Mouse (Mus musculus): ENCODE results near the gene Ttc39b. TPM values are rescaled to one million over a fixed set of nuclear protein-coding genes. Genes with fewer than 3 reads are reported as not detected.

The Ttc39b gene
- polyA plus RNA-seq, 2 experiments = 0.60 to 2.1 TPM

GRCm38 (mm10) chr4:83233181-83234123, 90.6 kb downstream of the Ttc39b start:
- Histone ChIP-seq H3K9me3 (ENCODE audit: control insufficient read depth, low read length) (no peaks in the 10 kb centered on the region), H3K4me1 (replicated peaks; ENCODE audit: control insufficient read depth in 2 of 2, insufficient read depth in 2 of 2, low read length in 1 of 2) (no peaks in the 10 kb centered on the region), H3K27me3 (ENCODE audit: control insufficient read depth, insufficient read depth, low read length) (no peaks in the 10 kb centered on the region), H3K4me3 (ENCODE audit: insufficient read depth in 1 of 2, low read depth in 2 of 2, low read length in 2 of 2) (no peak overlapping the region), H3K36me3 (replicated peaks; ENCODE audit: control insufficient read depth, insufficient read depth, low read depth) (no peaks in the 10 kb centered on the region), H3K4me2 (ENCODE audit: low read depth) (no peak overlapping the region), H3K27ac (no peak overlapping the region), H3K9ac (replicated peaks) (no peak overlapping the region)
- DNase-seq (ENCODE audit: low read depth in 3 of 3, low spot score in 3 of 3) (no peak), ATAC-seq (ENCODE audit: insufficient read depth) (no peak)
- no peak for TF ChIP-seq CTCF (IDR thresholded peaks at IDR 0.05; ENCODE audit: low read depth)
- no peak for TF ChIP-seq EP300 (IDR thresholded peaks at IDR 0.05; ENCODE audit: low read depth)
- WGBS (ENCODE audit: insufficient replicate concordance) = 68% methylated on average over 22 of the region's 22 CpGs

- DNase-seq (ENCODE audit: low read depth in 3 of 3, low spot score in 3 of 3) = no peak
These were observed 91.7 kb downstream of the Ttc39b start for GRCm38 (mm10) chr4:83232315-83232880.

GRCm38 (mm10) chr4:83228664-83229283, 95.3 kb downstream of the Ttc39b start:
- no peak overlapping the region for H3K4me3 ChIP-seq (ENCODE audit: insufficient read depth in 1 of 2, low read depth in 2 of 2, low read length in 2 of 2)
- no peaks in the 10 kb centered on the region for H3K27me3 ChIP-seq (ENCODE audit: control insufficient read depth, insufficient read depth, low read length)
- H3K27ac ChIP-seq = no peak overlapping the region
- H3K4me1 ChIP-seq (replicated peaks; ENCODE audit: control insufficient read depth in 2 of 2, insufficient read depth in 2 of 2, low read length in 1 of 2) = no peaks in the 10 kb centered on the region
- ATAC-seq (ENCODE audit: insufficient read depth) = no peak
- no peaks in the 10 kb centered on the region for H3K9me3 ChIP-seq (ENCODE audit: control insufficient read depth, low read length)
- TF ChIP-seq CTCF (IDR thresholded peaks at IDR 0.05; ENCODE audit: low read depth) (no peak), EP300 (IDR thresholded peaks at IDR 0.05; ENCODE audit: low read depth) (no peak)
- DNase-seq (ENCODE audit: low read depth in 3 of 3, low spot score in 3 of 3) = no peak
- no peak overlapping the region for H3K9ac ChIP-seq (replicated peaks)
- 61% methylated on average over 9 of the region's 9 CpGs for WGBS (ENCODE audit: insufficient replicate concordance)
- no peaks in the 10 kb centered on the region for H3K36me3 ChIP-seq (replicated peaks; ENCODE audit: control insufficient read depth, insufficient read depth, low read depth)
- no peak overlapping the region for H3K4me2 ChIP-seq (ENCODE audit: low read depth)

More at GRCm38 (mm10) chr4:83232315-83232880, 91.7 kb downstream of the Ttc39b start:
- WGBS (ENCODE audit: insufficient replicate concordance) = 63% methylated on average over 9 of the region's 9 CpGs
- H3K4me3 ChIP-seq (ENCODE audit: insufficient read depth in 1 of 2, low read depth in 2 of 2, low read length in 2 of 2) = no peak overlapping the region
- no peak overlapping the region for H3K4me2 ChIP-seq (ENCODE audit: low read depth)
- H3K4me1 ChIP-seq (replicated peaks; ENCODE audit: control insufficient read depth in 2 of 2, insufficient read depth in 2 of 2, low read length in 1 of 2) = no peaks in the 10 kb centered on the region
- ATAC-seq (ENCODE audit: insufficient read depth) = no peak
- H3K9ac ChIP-seq (replicated peaks) = no peak overlapping the region
- H3K27ac ChIP-seq = no peak overlapping the region
- no peaks in the 10 kb centered on the region for H3K9me3 ChIP-seq (ENCODE audit: control insufficient read depth, low read length)
- H3K27me3 ChIP-seq (ENCODE audit: control insufficient read depth, insufficient read depth, low read length) = no peaks in the 10 kb centered on the region
- no peak for TF ChIP-seq CTCF (IDR thresholded peaks at IDR 0.05; ENCODE audit: low read depth)
- TF ChIP-seq EP300 (IDR thresholded peaks at IDR 0.05; ENCODE audit: low read depth) = no peak
- H3K36me3 ChIP-seq (replicated peaks; ENCODE audit: control insufficient read depth, insufficient read depth, low read depth) = no peaks in the 10 kb centered on the region

- TF ChIP-seq EP300 (IDR thresholded peaks at IDR 0.05; ENCODE audit: low read depth) (no peak), CTCF (IDR thresholded peaks at IDR 0.05; ENCODE audit: low read depth) (no peak)
- H3K4me3 ChIP-seq (ENCODE audit: insufficient read depth in 1 of 2, low read depth in 2 of 2, low read length in 2 of 2) = no peak overlapping the region
- H3K9me3 ChIP-seq (ENCODE audit: control insufficient read depth, low read length) = no peaks in the 10 kb centered on the region
- H3K4me1 ChIP-seq (replicated peaks; ENCODE audit: control insufficient read depth in 2 of 2, insufficient read depth in 2 of 2, low read length in 1 of 2) = no peaks in the 10 kb centered on the region
- H3K9ac ChIP-seq (replicated peaks) = no peak overlapping the region
- no peak overlapping the region for H3K27ac ChIP-seq
- DNase-seq (ENCODE audit: low read depth in 3 of 3, low spot score in 3 of 3) = no peak
- H3K27me3 ChIP-seq (ENCODE audit: control insufficient read depth, insufficient read depth, low read length) = no peaks in the 10 kb centered on the region
- no peak overlapping the region for H3K4me2 ChIP-seq (ENCODE audit: low read depth)
- no peaks in the 10 kb centered on the region for H3K36me3 ChIP-seq (replicated peaks; ENCODE audit: control insufficient read depth, insufficient read depth, low read depth)
- 67% methylated on average over 10 of the region's 10 CpGs for WGBS (ENCODE audit: insufficient replicate concordance)
- ATAC-seq (ENCODE audit: insufficient read depth) = no peak
These were observed 96.0 kb downstream of the Ttc39b start for GRCm38 (mm10) chr4:83228073-83228472.

Data from liver, embryonic 14.5 days (tissue).